Mouse (Mus musculus) retina, postnatal 7 days (tissue): ENCODE data around the gene C1qtnf9.

Experiments
- DNase-seq: peaks from one replicate; pipeline ENCODE4 v3.0.0-alpha.2; 2012; ENCODE audit warnings: low read depth, low spot score

The C1qtnf9 gene

DNA sequence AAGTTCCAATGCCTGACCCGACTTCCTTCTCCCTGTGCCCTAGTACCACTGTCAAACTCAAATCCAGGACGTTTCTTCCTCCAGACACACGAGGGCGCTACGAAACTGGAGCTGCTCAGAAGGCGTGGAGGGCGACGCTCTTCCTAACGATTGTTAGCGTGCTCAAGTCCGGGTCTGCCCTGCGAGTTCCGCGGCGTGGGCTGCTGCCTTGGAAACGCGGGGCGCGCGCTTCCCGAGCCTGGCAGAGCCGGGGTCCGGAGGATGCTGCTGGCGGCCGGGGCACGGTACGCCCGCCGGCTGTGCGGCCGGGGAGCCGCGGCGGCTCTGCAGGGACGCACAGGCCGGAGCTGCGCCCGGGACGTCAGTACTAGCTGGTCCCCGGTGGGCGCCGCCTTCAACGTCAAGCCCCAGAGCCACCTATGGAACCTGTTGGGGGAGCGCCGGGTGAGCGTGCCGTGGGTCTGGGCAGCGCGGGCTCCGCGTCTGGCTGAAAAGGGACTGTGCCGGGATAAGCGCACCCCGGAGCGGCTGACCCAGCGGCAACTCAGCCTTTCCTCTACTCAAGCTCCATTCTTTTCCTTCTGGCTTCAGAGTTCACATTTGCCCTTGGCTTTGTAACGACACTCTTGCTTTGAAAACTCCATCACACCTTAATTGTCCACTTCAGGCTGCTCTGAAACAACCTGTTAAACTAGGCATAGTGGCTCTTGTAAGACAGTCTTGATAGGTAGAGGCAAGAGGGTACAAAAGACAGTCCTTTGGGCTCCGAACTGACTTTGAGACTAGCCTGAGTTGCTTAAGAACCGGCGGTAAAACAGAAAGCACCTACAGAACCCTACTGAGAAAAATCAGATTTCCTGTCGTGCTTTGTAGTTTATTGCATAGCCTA lies 16.7 kb downstream of the C1qtnf9 start, which contains the start of gene Mipep:
Gene Mipep (plus strand): TSS at position 147 of the 889 bp plus-strand sequence.
- peak; percentile 90 for DNase-seq

DNA sequence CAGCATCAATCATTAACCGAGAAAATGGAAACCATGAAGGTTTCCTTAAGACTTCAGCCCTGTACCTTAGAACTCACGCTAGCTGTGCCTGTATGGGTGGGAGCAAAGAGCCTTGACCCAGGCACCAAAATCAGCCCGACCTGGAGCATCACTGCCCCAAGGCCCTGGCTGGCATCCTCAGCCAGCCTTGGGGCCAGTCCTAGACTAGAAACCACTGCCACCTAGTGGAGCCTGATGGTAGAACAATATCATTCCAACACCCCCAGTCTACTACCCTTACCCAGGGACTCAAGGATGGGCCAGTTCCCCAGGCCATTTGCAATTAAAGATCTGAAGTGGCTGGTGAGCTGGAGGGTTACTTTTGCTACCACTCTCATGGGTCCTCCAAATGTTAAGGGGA lies 22.2 kb downstream of the C1qtnf9 start:
- peak; percentile 40 for DNase-seq

DNA sequence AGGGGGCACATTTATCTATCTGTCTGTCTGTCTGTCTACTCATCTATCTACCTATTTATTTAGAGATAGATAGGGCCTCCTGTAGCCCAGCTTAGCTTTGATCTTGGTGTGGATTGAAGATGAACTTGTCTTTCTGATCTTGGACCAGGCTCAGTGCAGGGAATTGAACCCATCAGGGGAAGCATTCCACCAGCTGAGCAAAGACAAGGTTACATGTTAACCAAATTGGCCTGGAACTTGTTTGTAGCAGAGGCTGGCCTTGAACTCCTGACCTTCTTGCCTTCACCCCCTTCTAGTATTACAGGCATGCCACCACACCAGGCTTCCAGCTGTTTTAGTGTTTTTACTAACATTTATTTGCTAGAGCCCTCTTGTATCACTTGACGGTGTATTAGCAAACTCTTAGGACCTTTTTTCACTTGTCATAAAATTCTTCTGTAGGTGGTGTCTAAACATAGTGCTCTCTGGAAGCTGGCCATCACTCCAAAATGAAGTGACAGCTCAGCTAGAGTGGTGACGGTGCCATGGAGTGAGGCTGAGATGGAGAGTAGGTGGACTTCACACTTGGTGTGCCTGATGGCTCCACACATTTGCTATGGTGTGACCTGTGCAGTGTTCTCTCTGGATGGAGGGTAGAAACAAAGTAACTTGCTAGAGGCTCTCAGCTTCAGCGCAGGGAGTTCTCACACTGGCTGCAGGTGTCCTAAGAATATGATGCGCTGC lies 28.8 kb downstream of the C1qtnf9 start:
- no peak for DNase-seq

DNA sequence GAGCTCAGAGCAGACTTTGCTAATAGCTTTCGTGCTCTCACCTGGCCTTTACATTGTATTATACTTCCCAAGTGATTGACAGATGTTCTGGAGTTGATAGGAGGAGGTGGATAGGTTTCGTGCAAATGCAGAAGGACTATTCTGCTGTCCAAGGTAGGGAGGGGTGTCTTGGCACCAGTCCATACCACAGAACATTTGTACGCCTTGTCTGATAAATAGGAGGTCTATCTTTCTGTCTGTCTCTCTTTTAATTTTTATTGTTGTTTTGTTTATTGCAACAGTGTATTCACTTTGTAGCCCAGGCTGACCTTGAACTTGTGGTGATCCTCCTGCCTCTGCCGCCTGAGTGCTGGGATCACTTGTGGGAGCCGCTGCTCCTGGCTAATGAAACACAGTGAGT lies 29.7 kb downstream of the C1qtnf9 start:
- DNase-seq, result no peak

DNA sequence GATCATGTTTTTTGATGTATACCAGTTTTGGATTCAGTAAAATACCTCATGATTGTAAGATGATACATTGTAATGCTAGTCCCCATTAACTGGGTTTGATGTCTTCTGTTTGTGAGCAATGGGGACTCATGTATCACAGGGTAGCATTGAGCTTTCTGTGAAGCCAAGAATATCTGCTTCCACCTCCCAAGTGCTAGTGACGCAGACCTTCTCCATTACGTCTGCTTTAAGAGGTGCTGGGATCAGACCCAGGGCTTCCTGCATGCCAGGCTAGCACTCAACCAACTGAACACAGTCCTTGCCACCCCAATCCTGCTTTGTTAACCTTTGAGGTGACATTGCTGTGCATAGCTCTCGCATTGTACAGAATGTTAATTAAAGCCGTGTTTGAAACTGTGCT lies 30.8 kb downstream of the C1qtnf9 start:
- DNase-seq, result no peak

DNA sequence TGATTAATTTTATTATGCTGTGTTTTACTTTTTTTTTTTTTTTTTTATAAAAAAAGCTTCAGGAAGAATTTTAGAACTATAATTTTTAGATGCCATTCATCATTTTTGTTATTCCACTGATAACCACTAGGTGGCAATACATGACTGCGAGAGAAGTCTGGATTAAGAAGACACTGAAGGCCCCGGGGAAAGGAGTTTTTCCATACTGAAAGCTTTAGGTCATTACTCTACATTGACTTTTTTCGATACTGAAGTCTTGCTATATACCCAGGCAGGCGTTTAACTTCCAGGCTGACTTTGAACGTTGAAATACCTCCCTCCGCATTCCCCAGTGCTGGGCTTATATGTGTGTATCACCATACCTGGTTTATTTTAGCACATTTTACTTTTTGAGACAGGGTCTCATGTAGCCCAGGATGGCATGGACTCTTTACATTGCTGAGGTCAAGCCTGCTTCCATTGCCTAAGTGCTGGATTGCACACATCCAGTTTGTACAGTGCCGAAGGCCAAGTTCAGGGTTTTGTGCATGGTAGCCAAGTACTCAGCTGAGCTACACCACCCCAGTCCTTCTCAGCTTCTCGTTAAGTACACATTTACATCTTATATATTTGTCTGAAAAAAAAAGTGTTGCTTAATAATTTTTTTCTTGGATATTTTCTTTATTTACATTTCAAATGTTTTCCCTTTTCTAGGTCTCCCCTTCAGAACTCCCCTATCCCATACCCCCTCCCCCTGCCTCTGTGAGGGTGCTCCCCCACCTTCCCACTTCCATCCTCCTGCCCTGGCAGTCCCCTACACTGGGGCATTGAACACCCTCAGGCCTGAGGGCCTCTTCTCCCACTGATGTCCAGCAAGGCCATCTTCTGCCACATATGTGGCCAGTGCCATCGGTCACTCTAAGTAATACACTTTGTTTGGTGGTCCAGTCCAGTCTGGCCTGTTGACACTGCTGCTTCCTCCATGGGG lies 32.1 kb downstream of the C1qtnf9 start:
- DNase-seq, result peak; percentile 49

DNA sequence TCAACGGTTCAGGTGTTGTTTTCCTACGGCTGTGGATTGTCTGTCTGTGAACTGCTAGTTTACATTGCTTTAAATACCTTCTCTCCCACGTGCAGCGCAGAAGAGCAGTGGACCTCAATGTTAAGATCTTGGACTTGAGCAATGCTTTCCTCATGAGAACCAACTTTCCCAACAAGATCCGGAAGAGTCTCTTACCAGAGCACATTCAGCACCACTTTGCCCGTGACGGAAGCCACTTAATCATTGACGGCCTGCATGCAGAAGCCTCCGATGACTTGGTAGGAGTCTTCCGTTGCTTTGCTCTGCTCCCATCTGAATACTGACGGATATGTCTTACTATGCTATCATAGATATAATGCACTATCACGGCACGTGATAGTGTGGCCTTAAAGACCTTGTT lies 34.1 kb downstream of the C1qtnf9 start:
- no peak for DNase-seq

DNA sequence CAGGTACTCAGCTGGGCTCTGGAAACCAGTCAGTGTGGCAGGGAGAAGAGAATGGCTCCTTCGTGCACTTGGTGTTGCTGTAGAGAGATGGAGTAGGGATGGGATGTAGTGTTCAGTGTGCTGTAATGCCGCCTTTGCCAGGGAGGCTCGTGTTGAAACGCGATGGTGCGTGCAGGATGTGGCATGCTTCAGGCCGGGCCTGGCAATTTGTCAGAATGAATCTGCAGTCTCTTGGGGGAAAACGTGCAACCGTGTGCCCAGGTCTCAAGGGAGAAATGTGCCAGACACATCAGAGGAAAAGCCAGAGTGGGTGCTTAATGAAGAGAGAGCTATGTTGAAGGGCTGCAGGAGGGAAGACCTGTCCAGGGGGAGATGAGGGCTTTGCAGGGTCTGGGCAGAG lies 37.0 kb downstream of the C1qtnf9 start:
- DNase-seq, result no peak

DNA sequence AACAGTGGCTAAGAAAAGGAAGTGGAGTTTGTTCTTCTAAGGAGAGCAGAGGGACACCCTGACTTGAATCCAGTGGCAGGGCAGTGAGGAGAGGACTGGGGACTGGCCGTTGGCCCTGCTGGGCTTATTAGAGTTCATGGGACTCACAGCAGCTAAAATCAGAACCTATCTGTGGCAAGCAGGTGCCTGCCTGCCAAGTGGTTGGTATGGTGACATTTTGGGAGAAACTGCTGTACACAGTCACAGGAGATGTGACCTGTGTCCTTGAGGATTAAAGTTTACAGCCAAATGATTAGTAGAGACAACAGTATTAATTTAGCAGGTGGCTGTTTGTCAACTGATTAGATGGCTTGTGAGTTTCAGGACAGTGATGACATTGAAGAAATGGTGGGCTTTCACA lies 37.9 kb downstream of the C1qtnf9 start:
- no peak for DNase-seq

DNA sequence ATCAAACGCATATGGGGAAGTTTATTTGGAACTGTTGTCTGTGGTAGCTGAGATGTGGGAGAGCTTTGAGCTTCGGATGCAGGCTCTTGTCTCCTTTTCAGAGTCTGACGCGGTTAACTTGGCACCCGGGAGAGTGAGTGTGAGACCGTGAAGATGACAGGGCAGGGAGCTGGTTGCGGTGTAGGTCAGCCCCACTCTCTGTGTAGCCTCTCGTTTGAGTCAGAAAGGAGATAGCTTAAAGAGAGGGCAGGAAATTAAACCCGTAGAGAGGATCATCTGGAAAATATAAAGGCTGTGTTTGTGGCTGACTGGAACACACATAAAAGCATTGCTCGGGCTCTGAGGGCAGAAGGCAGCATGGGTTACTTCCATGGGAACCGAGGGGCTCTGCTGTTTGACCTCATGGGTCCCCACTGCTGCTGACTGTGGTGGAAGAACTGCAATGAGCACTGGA lies 39.0 kb downstream of the C1qtnf9 start:
- DNase-seq, result no peak

DNA sequence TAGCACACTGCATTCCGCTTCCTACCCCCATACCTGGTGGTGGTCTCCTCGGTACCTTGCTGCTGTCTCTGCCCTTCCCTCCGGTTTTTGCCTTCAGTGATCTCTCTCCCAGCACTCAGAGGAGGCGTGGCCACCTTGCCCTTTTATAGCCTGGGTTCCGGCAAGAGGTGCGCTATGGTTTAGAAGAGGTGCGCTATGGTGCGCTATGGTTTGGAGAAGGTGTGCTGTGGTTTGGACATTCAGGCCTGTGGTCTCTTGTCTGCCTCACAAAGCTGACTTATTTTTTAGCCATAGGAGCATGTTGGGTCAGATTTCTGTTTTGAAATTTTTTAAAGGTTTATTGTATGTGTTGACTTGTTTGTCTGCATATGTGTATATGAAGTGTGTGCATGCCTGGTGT lies 41.9 kb downstream of the C1qtnf9 start:
- DNase-seq, result no peak

DNA sequence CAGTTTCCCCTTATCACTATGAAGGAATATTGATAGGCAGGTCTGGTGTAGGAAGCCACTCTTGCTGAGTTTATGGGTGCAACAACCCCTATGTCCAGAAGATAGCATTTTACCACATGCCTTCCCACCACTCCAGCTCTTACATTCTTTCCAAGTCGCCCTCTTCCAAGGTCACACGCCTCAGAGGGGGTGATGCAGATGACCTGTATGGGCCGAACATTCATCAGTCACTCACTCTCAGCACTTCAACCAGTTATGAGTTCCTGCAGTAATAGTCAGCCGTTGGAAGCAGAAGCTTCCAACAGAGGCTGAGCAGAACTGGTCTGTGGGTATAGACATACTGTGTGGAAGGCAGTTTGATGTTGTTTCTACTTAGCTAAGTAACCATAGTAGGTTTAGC lies 43.6 kb downstream of the C1qtnf9 start:
- no peak for DNase-seq

DNA sequence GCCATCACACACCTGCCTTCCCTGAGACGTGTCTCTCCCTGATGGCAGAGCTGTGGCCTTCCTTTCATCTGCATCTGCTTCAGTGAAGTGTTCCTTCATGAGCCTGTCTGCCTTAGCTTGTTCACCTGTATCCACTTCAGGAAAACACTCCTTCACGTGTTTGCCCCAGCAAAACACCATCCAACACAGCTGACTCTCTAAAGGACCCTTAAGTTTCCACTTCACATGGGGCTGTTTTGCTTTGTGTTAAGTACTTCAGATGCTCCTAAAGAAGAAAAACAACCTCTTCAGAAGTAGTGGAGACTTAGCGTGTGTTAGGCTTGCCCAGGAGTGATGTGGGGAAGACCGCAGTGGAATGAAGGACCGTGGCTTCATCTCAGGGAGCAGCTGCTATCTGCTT lies 47.2 kb downstream of the C1qtnf9 start:
- no peak for DNase-seq

DNA sequence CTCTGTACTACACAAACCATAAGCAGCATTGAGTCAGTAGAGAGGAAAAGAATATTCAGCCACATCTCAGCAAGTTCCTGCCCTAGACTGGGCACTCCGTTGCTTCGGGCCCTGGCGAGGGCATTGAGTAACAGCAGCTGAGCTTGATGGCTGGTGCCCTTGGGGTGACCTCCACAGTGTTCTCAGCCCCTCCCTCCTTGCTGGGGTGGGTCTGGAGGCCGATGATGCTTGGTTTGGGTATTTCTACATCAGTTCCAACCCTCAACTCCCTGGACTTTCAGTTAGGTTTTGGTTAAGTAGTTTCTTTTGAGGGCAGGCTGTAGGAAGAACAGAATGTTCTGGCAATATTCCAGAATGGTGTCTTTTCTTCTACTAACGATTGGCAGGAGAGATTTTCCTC lies 50.1 kb downstream of the C1qtnf9 start:
- no peak for DNase-seq

DNA sequence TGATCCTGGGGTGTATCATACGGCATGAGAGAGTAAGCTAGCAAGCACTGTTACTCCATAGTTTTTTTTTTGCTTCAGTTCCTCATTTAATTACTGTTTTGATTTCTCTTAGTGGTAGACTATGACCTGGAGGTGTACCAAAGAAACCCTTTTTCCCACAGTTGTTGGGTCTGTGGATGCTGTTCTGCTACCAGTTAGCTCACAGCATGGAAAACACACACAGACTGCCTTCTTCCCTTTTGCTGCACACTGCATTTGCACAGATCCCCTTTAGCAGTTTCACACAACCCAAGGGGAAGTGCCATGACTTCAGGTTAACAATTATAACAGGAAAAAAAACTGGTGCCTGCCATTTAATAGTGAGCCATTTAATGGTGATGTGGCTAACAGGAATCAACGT lies 62.2 kb downstream of the C1qtnf9 start:
- DNase-seq, result no peak
